Mouse (Mus musculus) small intestine, adult 2 months (tissue): ENCODE results near the gene Tmem107.

ENCODE experiments used
- CTCF ChIP-seq: fragments of 200-500 bp; IDR thresholded peaks from 2 replicates; pipeline ENCODE4 v1.5.1; 2012; ENCODE audit warnings: low read depth, mild to moderate bottlenecking, control low read depth, inconsistent platforms, low read length, moderate library complexity, mixed read lengths; ENCODE audit not compliant: insufficient replicate concordance, insufficient read length; ENCODE audit errors: extremely low read depth
- POLR2A ChIP-seq: fragments of 200-500 bp; IDR thresholded peaks from 2 replicates; pipeline ENCODE4 v1.6.1; 2012; ENCODE audit warnings: low read depth, mild to moderate bottlenecking, control low read depth, inconsistent platforms, low read length, moderate library complexity

GRCm38 (mm10) chr11:69100639-69101360, 30.2 kb downstream of the Tmem107 start:
- TF ChIP-seq POLR2A (no peak), CTCF (no peak)
